10 mouse cellular contexts compared by ENCODE assay signal in genomic region chr10:37812405-37812851, GRCm38 (mm10).
DNase-seq lines count a peak whose midpoint lies in the region; ATAC-seq and TF ChIP-seq lines count a peak whose summit lies in the region.
"Had no signal": no experiment of that assay in that cellular context is flagged by ENCODE, and none has a peak within 500 bp of the region (broad histone marks: within the 10 kb centered on the region; RNA-seq: fewer than 3 reads in every experiment).

No protein-coding gene starts in this region.

- no peaks in the 10 kb centered on the region for H3K9me3 ChIP-seq in heart, embryonic 10.5 days
- H3K9me3 ChIP-seq in hindbrain, embryonic 11.5 days (ENCODE audit: control insufficient read depth, low read length), result no peaks in the 10 kb centered on the region
- H3K9me3 ChIP-seq in midbrain, postnatal 0 days (ENCODE audit: low read length), result no peaks in the 10 kb centered on the region
- no peaks in the 10 kb centered on the region for H3K9me3 ChIP-seq in liver, embryonic 11.5 days (ENCODE audit: control insufficient read depth, low read length)
- H3K9me3 ChIP-seq: embryonic facial prominence, embryonic 15.5 days had no signal

- H3K79me2 ChIP-seq in heart, adult 2 months (replicated peaks; ENCODE audit: control insufficient read depth, insufficient read depth, low read length), result no peaks in the 10 kb centered on the region

- 0 out of 2 replicates have a peak, but pooled peaks have one; percentile 14 for TF ChIP-seq EP300 in heart, adult 2 months (IDR thresholded peaks at IDR 0.05; ENCODE audit: insufficient read depth, low read depth, low read length)

- H3K27me3 ChIP-seq in heart, adult 2 months (ENCODE audit: control insufficient read depth, insufficient read depth, low read length), result no peaks in the 10 kb centered on the region
- H3K27me3 ChIP-seq in heart, embryonic 10.5 days (ENCODE audit: insufficient read depth, poor library complexity, severe bottlenecking), result no peaks in the 10 kb centered on the region
- H3K27me3 ChIP-seq in hindbrain, embryonic 11.5 days (ENCODE audit: control insufficient read depth, insufficient read depth, low read length), result no peaks in the 10 kb centered on the region
- no peaks in the 10 kb centered on the region for H3K27me3 ChIP-seq in midbrain, postnatal 0 days (ENCODE audit: insufficient read depth, low read length)
- H3K27me3 ChIP-seq in liver, embryonic 11.5 days (replicated peaks; ENCODE audit: control insufficient read depth, insufficient read depth, low read length), result no peaks in the 10 kb centered on the region
- H3K27me3 ChIP-seq: embryonic facial prominence, embryonic 15.5 days had no signal

- H3K27ac ChIP-seq in heart, adult 2 months, result no peak overlapping the region
- no peak overlapping the region for H3K27ac ChIP-seq in heart, embryonic 10.5 days
- H3K27ac ChIP-seq in hindbrain, embryonic 11.5 days (ENCODE audit: low read depth, low read length), result peak overlapping the region; percentile 49; the same call in 1 of the 2 replicates
- H3K27ac ChIP-seq in midbrain, postnatal 0 days (ENCODE audit: low read depth, low read length), result peak overlapping the region; percentile 26; the same call in 1 of the 2 replicates
- no peak overlapping the region for H3K27ac ChIP-seq in liver, embryonic 11.5 days (ENCODE audit: low read depth, low read length)
- H3K27ac ChIP-seq: embryonic facial prominence, embryonic 15.5 days; liver, embryonic 14.5 days had no signal

- TF ChIP-seq CTCF in heart, adult 2 months (IDR thresholded peaks at IDR 0.05), result no peak
- no peak for TF ChIP-seq CTCF in midbrain, postnatal 0 days (IDR thresholded peaks at IDR 0.05)

- no peak overlapping the region for H3K4me2 ChIP-seq in hindbrain, embryonic 11.5 days (replicated peaks; ENCODE audit: low read depth, low read length)
- no peak overlapping the region for H3K4me2 ChIP-seq in midbrain, postnatal 0 days (ENCODE audit: low read depth, low read length, poor library complexity, severe bottlenecking)
- H3K4me2 ChIP-seq in liver, embryonic 11.5 days, result no peak overlapping the region
- H3K4me2 ChIP-seq: embryonic facial prominence, embryonic 15.5 days had no signal

- H3K9ac ChIP-seq in heart, adult 2 months (ENCODE audit: low read depth, low read length), result no peak overlapping the region
- no peak overlapping the region for H3K9ac ChIP-seq in hindbrain, embryonic 11.5 days (ENCODE audit: low read depth, low read length)
- H3K9ac ChIP-seq in midbrain, postnatal 0 days (replicated peaks; ENCODE audit: low read length, poor library complexity, severe bottlenecking), result no peak overlapping the region
- no peak overlapping the region for H3K9ac ChIP-seq in liver, embryonic 11.5 days (ENCODE audit: low read depth, low read length)
- H3K9ac ChIP-seq: embryonic facial prominence, embryonic 15.5 days; liver, embryonic 14.5 days had no signal

- no peaks in the 10 kb centered on the region; the same call in 1 of the 2 replicates for H3K36me3 ChIP-seq in heart, adult 2 months (ENCODE audit: control insufficient read depth, insufficient read depth, low read length)
- no peaks in the 10 kb centered on the region for H3K36me3 ChIP-seq in heart, embryonic 10.5 days
- no peaks in the 10 kb centered on the region for H3K36me3 ChIP-seq in hindbrain, embryonic 11.5 days (ENCODE audit: control insufficient read depth, insufficient read depth, low read length)
- no peaks in the 10 kb centered on the region for H3K36me3 ChIP-seq in midbrain, postnatal 0 days (ENCODE audit: insufficient read depth, low read length)
- no peaks in the 10 kb centered on the region for H3K36me3 ChIP-seq in liver, embryonic 11.5 days (ENCODE audit: control insufficient read depth, insufficient read depth, low read length)
- H3K36me3 ChIP-seq: embryonic facial prominence, embryonic 15.5 days had no signal

- peak; percentile 91 for ATAC-seq in hindbrain, embryonic 11.5 days (ENCODE audit: low FRiP score)
- peak; percentile 60; the same call in 1 of the 2 replicates for ATAC-seq in midbrain, postnatal 0 days (ENCODE audit: low FRiP score)
- no peak for ATAC-seq in liver, embryonic 11.5 days (replicated peaks; ENCODE audit: low FRiP score)

- WGBS in heart, adult 2 months, result 24% methylated on average over 3 of the region's 3 CpGs
- WGBS in heart, embryonic 10.5 days, result 54% methylated on average over 3 of the region's 3 CpGs
- 37% methylated on average over 3 of the region's 3 CpGs for WGBS in hindbrain, embryonic 11.5 days
- 19% methylated on average over 3 of the region's 3 CpGs for WGBS in midbrain, postnatal 0 days
- WGBS in liver, embryonic 11.5 days, result 50% methylated on average over 3 of the region's 3 CpGs

- intact Hi-C loops in heart, adult 2 months (cut with DNase I), result no loop called here

- DNase-seq in heart, adult 2 months, result peak; percentile 21 to 36
- DNase-seq in heart, embryonic 10.5 days (ENCODE audit: low spot score), result no peak
- DNase-seq in cerebellum, postnatal 14 days, result peak; percentile 64 to 72
- peak; percentile 52 for DNase-seq in hindbrain, embryonic 11.5 days (ENCODE audit: low spot score)
- DNase-seq in layer of hippocampus, postnatal 36 days, result peak; percentile 48 to 65
- peak; percentile 78 for DNase-seq in midbrain, postnatal 0 days (ENCODE audit: low spot score)
- DNase-seq in liver, embryonic 11.5 days (ENCODE audit: low spot score), result no peak
- no peak for DNase-seq in urinary bladder, adult 2 months (ENCODE audit: low spot score)

- H3K4me3 ChIP-seq in heart, adult 2 months, result no peak overlapping the region
- no peak overlapping the region for H3K4me3 ChIP-seq in heart, embryonic 10.5 days
- H3K4me3 ChIP-seq in hindbrain, embryonic 11.5 days (ENCODE audit: low read depth, low read length), result no peak overlapping the region
- H3K4me3 ChIP-seq in midbrain, postnatal 0 days (ENCODE audit: low read depth, low read length), result no peak overlapping the region
- H3K4me3 ChIP-seq in liver, embryonic 11.5 days (ENCODE audit: low read depth, low read length), result no peak overlapping the region
- H3K4me3 ChIP-seq: embryonic facial prominence, embryonic 15.5 days had no signal

- TF ChIP-seq POLR2A in heart, adult 2 months (IDR thresholded peaks at IDR 0.05; ENCODE audit: insufficient read depth, low read depth, low read length), result no peak

- peaks cover 2% of the 10 kb centered on the region; the same call in 1 of the 2 replicates for H3K4me1 ChIP-seq in heart, adult 2 months (ENCODE audit: control insufficient read depth, insufficient read depth, low read length)
- H3K4me1 ChIP-seq in heart, embryonic 10.5 days, result no peaks in the 10 kb centered on the region
- no peaks in the 10 kb centered on the region; the same call in 1 of the 2 replicates for H3K4me1 ChIP-seq in hindbrain, embryonic 11.5 days (replicated peaks; ENCODE audit: control insufficient read depth, insufficient read depth, low read length)
- no peaks in the 10 kb centered on the region for H3K4me1 ChIP-seq in midbrain, postnatal 0 days (ENCODE audit: insufficient read depth, low read length)
- H3K4me1 ChIP-seq in liver, embryonic 11.5 days (replicated peaks; ENCODE audit: control insufficient read depth, insufficient read depth, low read length), result no peaks in the 10 kb centered on the region
- H3K4me1 ChIP-seq: embryonic facial prominence, embryonic 15.5 days had no signal

Comparison
In these comparisons a context has a peak if more than half of its experiments do, and no peak if none do; other contexts are left out.
1. DNase-seq: peak in heart, adult 2 months (2 of 2), cerebellum, postnatal 14 days (2 of 2), hindbrain, embryonic 11.5 days (single experiment), layer of hippocampus, postnatal 36 days (2 of 2) and midbrain, postnatal 0 days (single experiment); none in heart, embryonic 10.5 days (single experiment), liver, embryonic 11.5 days (single experiment) and urinary bladder, adult 2 months (single experiment).
2. H3K27ac ChIP-seq: peak in hindbrain, embryonic 11.5 days (single experiment) and midbrain, postnatal 0 days (single experiment); none in heart, adult 2 months (single experiment), heart, embryonic 10.5 days (single experiment) and liver, embryonic 11.5 days (single experiment).